Mouse (Mus musculus) neural tube, embryonic 12.5 days (tissue): ENCODE measurements around the gene Osbpl5. TPM values are rescaled to one million over a fixed set of nuclear protein-coding genes. Genes with fewer than 3 reads are reported as not detected.
"Not testable (repeated sequence)": the region's sequence is repeated elsewhere in the genome, so short reads cannot be mapped to it uniquely, and the experiment has no call there.

ENCODE experiments used
- ATAC-seq: fragments of 200-750 bp; cut with Nextera tagmentation; 2 replicates; pipeline ENCODE4 v1.8.0; 2017; ENCODE audit warnings: low read depth, mild to moderate bottlenecking, moderate TSS enrichment, moderate library complexity; ENCODE audit not compliant: low FRiP score
- H3K27ac ChIP-seq: fragments of 300-500 bp; sonication (generic); 2 replicates; pipeline ENCODE4 v1.5.1; 2016
- H3K27me3 ChIP-seq: fragments of 300-500 bp; sonication (generic); replicated peaks from 2 replicates; pipeline ENCODE4 v1.6.1; 2016; ENCODE audit warnings: mild to moderate bottlenecking
- H3K36me3 ChIP-seq: fragments of 300-500 bp; sonication (generic); 2 replicates; pipeline ENCODE4 v1.6.1; 2016; ENCODE audit warnings: mild to moderate bottlenecking
- H3K4me1 ChIP-seq: fragments of 300-500 bp; sonication (generic); 2 replicates; pipeline ENCODE4 v1.6.1; 2016
- H3K4me2 ChIP-seq: fragments of 300-500 bp; sonication (generic); replicated peaks from 2 replicates; pipeline ENCODE4 v1.6.1; 2016; ENCODE audit warnings: mild to moderate bottlenecking
- H3K4me3 ChIP-seq: fragments of 300-500 bp; sonication (generic); 2 replicates; pipeline ENCODE4 v1.5.1; 2016
- H3K9ac ChIP-seq: fragments of 300-500 bp; sonication (generic); 2 replicates; pipeline ENCODE4 v1.6.1; 2016; ENCODE audit warnings: mild to moderate bottlenecking
- H3K9me3 ChIP-seq: fragments of 300-500 bp; sonication (generic); 2 replicates; pipeline ENCODE4 v1.6.1; 2016; ENCODE audit warnings: mild to moderate bottlenecking
- WGBS: fragments of 180-500 bp; shearing (Covaris S2); methylation state at CpG from one replicate; pipeline ENCODE4 v1.1.7; 2016; 5-methylcytosine and 5-hydroxymethylcytosine counted together
- polyA plus RNA-seq: library from polyadenylated mRNA; unstranded; fragments of >200 nt; fragmentation: Nextera tagmentation; extraction: Ambion mirVana; gene quantifications from 2 replicates; pipeline ENCODE4 v1.2.1, GENCODE M21; 2016

Osbpl5 gene
- polyA plus RNA-seq, 1 experiment from 2014 or later, result 24.5 TPM

DNA sequence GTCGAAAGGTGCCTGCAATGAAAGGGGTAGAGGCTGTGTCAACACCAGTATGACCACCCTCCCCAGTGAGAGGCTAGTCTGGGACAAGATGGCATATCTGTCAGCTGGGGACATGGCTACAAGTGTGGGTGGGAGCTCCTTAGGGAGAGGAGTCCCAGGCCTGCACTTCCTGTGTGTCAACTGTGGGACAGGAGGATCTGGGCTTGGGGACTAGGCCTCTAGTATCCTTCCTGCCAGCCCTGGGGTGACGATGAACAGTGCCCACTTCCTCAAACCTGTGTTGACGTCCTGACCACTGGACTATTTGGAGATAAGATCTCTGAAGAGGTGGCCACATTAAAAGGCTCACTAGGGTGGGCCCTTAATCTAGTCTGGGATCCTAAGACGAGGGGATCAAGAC lies 66.8 kb downstream of the Osbpl5 start:
- no peak for ATAC-seq
- Histone ChIP-seq H3K4me3 (no peak overlapping the region), H3K4me2 (no peak overlapping the region), H3K27ac (no peak overlapping the region), H3K27me3 (no peaks in the 10 kb centered on the region), H3K36me3 (peaks cover 65% of the 10 kb centered on the region), H3K9ac (no peak overlapping the region), H3K9me3 (no peaks in the 10 kb centered on the region), H3K4me1 (peaks cover 4% of the 10 kb centered on the region; the same call in 1 of the 2 replicates)
- WGBS, result 87% methylated on average over 4 of the region's 4 CpGs

DNA sequence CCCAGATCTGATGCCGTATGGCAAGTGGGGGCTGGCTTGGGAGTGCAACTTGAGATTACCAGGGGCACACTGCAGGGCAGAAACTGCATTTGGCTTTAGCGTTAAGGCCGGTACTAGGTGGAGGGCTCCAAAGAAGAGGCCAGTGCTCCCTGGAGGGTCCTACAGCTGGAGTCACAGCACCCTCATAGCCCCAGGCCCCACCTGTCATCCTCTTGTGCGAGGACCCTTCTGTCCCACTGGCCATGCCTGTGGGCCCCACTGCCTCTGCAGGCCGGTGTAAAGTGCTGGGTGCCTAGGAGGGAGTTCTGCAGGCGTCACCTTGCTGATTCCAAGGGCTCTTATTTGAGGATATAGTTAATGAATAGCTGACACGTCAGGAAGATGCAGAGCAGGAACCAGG lies 67.3 kb downstream of the Osbpl5 start:
- Histone ChIP-seq H3K4me3 (no peak overlapping the region), H3K9ac (no peak overlapping the region), H3K27ac (no peak overlapping the region), H3K4me1 (peaks cover 4% of the 10 kb centered on the region; the same call in 1 of the 2 replicates), H3K9me3 (no peaks in the 10 kb centered on the region), H3K4me2 (no peak overlapping the region), H3K36me3 (peaks cover 61% of the 10 kb centered on the region), H3K27me3 (no peaks in the 10 kb centered on the region)
- WGBS, result 78% methylated on average over 7 of the region's 7 CpGs
- no peak for ATAC-seq

DNA sequence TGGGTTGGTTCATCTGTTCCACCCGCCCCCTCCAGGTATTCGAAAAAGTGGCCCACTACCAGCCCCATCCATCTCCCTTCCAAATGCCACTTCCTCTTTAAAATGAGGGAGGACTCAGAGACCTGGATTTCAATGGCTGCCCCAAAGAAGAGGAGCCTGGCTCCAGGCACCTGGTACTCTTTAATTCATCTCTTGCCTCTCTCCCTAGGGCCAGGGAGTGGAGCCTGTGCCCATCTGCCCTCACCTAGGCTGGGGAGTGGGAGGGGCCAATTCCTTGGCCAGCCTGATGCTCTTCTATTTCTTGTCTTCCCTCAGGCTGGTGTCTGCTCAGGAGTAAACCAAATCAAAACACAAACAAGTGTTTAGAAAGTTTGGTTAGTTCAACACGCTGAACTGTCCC lies 70.1 kb downstream of the Osbpl5 start:
- peaks cover 33% of the 10 kb centered on the region for H3K36me3 ChIP-seq
- H3K4me3 ChIP-seq, H3K4me2 ChIP-seq, H3K9ac ChIP-seq, ATAC-seq, H3K9me3 ChIP-seq, H3K27ac ChIP-seq, H3K27me3 ChIP-seq, H3K4me1 ChIP-seq: not testable (repeated sequence)
- 84% methylated on average over 3 of the region's 3 CpGs for WGBS

DNA sequence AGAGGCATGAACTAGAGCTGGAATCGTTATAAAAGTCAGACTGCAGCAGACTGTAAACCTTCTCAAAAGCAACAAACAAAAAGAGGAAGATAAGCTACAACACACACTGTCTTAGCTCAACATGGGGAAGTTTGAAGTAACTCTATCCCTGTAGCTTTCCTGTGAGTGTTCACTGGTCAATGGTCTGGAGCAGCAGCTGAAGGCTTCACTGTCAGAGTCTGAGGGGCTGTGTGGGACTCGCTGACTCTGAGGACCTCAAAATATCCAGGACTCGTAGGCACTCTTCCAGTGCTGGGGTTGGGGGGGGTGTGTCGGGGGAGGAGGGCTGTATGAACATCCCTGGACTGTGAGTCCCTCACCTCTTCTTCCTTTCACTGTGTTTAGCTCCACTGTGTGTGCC lies 70.6 kb downstream of the Osbpl5 start:
- 62% methylated on average over 4 of the region's 4 CpGs for WGBS
- not testable (repeated sequence) for H3K9ac ChIP-seq, H3K27ac ChIP-seq, H3K4me2 ChIP-seq, H3K4me3 ChIP-seq, H3K9me3 ChIP-seq, H3K4me1 ChIP-seq, H3K27me3 ChIP-seq
- peak; percentile 37; the same call in 1 of the 2 replicates for ATAC-seq
- peaks cover 28% of the 10 kb centered on the region for H3K36me3 ChIP-seq

DNA sequence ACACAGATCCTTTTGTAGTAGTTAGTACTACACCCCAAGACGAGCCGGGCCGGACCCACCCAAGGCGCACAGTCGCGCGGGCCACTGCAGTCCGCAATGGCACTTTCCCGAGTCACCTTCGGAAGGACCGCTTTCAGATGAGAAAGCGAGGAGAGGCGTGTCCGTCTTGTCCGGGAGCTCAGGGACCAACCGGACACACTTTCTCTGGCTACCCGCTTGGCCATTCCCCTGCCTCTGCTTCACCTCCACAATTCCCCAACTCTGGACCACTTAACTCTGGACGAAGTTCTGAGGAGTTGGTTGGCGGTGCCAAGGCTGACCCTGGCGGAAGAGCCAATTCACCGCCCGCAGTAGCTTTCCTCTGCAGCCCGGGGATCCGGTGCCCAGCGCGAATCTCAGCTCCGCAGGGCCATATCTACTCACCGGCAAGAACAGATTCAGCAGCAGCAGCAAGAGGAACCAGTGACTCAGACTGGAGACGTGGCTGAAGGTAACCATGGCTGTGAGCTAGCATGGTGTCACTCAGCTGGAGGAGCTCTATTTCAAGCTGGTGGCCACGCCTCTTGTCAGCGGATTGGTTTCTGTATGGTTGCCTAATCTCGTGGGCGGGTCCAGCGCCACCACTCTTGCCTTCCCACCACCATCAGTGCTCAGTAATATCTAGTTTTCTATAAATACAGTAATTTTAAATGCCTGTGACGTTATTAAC lies 71.3 kb downstream of the Osbpl5 start, which contains the start of gene Tnfrsf23:
TSS of gene Tnfrsf23 (minus strand) at position 514 of the 709 bp plus-strand sequence.
- Histone ChIP-seq H3K4me2 (peak within 1 kb of the TSS; percentile 73), H3K27me3 (no peaks in the 10 kb centered on the region), H3K9ac (no peak within 1 kb of the TSS), H3K36me3 (peaks cover 22% of the 10 kb centered on the region; the same call in 1 of the 2 replicates), H3K4me1 (peaks cover 4% of the 10 kb centered on the region; the same call in 1 of the 2 replicates), H3K4me3 (peak within 1 kb of the TSS; percentile 27), H3K9me3 (no peaks in the 10 kb centered on the region), H3K27ac (no peak within 1 kb of the TSS)
- peak; percentile 41; the same call in 1 of the 2 replicates for ATAC-seq
- WGBS, result 4% methylated on average over 35 of the region's 35 CpGs

DNA sequence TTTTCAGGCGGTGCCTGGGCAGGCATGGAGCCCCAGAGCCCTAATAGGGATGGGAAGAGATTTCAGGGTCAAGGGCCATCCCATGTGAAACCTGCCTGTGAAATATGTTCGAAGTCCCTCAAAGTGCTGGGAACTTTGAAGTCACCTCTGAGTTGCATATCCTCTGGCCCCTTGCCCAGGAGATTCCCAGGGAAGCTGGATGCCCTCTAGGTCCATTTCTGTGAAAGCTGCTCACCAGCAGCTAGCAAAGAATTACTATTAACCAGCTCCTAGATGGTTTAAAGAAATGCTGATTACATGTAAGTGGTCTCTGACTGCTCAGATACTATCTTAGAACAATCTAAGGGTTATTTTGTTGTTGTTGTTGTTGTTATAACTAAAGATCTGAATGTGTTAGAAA lies 72.2 kb downstream of the Osbpl5 start:
- 86% methylated on average over 2 of the region's 2 CpGs for WGBS
- not testable (repeated sequence) for H3K27me3 ChIP-seq, H3K4me1 ChIP-seq, H3K4me2 ChIP-seq, H3K9me3 ChIP-seq, H3K9ac ChIP-seq, H3K27ac ChIP-seq, ATAC-seq, H3K4me3 ChIP-seq
- peaks cover 12% of the 10 kb centered on the region; the same call in 1 of the 2 replicates for H3K36me3 ChIP-seq

DNA sequence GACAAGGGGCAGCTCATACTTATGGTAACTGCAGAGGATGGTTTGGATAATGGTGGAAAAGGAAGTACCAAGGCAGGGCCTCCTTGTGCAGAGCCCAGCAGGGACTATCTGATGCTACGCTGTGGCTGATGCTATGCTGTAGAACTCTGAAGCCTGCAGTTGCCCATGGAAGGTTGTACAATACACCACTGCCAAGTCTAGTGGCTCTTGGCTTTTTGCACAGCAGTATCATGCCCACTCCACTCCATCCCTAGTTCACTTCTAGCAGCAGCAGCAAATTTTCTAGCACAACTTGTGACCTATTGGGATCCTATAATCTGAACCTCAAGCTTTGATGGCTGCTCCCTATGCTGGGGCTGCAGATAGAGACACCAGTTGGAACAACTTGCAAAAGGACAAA lies 75.2 kb downstream of the Osbpl5 start:
- Histone ChIP-seq H3K36me3 (no peaks in the 10 kb centered on the region), H3K27ac (no peak overlapping the region), H3K9me3 (no peaks in the 10 kb centered on the region), H3K27me3 (no peaks in the 10 kb centered on the region), H3K4me2 (no peak overlapping the region), H3K4me3 (no peak overlapping the region), H3K9ac (no peak overlapping the region), H3K4me1 (peaks cover 4% of the 10 kb centered on the region; the same call in 1 of the 2 replicates)
- ATAC-seq, result no peak
- 91% methylated on average over 1 of the region's 1 CpGs for WGBS

DNA sequence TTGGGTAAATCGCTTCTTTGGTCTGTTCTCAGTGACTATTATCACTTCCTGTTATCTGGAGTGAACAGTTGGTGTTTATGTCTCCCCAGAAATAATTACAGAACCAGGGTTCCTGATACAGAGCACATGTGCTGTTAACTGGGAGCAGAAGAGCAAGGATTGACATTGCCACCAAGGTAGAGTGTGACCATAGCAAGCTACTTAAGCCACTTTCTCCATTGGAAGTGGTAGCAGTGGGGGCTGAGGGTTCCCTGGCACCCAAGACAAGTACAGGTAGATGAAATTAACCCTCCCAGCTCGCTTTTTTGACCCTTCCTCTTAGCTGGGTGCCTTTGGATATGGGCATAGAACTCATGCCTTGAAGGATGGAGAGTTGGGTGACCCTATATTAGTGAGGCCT lies 75.9 kb downstream of the Osbpl5 start:
- H3K4me3 ChIP-seq, H3K4me2 ChIP-seq, H3K36me3 ChIP-seq, H3K27me3 ChIP-seq, H3K9ac ChIP-seq, ATAC-seq, H3K4me1 ChIP-seq, H3K9me3 ChIP-seq, H3K27ac ChIP-seq: not testable (repeated sequence)
- 52% methylated on average over 2 of the region's 2 CpGs for WGBS

DNA sequence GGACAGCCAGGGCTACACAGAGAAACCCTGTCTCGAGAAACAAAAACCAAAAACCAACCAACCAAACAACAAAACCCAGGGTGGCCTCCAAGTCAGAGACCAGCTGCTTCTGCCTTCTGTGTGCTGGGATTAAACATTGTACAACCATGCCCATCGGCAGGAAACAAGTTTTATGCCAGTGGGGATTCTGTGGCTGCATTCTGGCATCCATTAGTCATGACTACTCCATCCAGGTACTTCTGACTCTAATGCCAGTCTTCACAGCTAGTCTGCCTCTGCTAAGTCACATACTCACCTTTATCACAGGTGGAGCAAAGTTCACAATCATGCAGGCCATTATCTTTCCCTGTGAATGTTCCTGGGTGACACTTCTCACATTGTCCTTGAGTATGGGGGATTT lies 77.1 kb downstream of the Osbpl5 start:
- not testable (repeated sequence) for H3K4me2 ChIP-seq, H3K9me3 ChIP-seq, H3K27me3 ChIP-seq, H3K27ac ChIP-seq, ATAC-seq, H3K4me1 ChIP-seq, H3K36me3 ChIP-seq, H3K4me3 ChIP-seq, H3K9ac ChIP-seq
- WGBS, result 80% methylated on average over 2 of the region's 2 CpGs

DNA sequence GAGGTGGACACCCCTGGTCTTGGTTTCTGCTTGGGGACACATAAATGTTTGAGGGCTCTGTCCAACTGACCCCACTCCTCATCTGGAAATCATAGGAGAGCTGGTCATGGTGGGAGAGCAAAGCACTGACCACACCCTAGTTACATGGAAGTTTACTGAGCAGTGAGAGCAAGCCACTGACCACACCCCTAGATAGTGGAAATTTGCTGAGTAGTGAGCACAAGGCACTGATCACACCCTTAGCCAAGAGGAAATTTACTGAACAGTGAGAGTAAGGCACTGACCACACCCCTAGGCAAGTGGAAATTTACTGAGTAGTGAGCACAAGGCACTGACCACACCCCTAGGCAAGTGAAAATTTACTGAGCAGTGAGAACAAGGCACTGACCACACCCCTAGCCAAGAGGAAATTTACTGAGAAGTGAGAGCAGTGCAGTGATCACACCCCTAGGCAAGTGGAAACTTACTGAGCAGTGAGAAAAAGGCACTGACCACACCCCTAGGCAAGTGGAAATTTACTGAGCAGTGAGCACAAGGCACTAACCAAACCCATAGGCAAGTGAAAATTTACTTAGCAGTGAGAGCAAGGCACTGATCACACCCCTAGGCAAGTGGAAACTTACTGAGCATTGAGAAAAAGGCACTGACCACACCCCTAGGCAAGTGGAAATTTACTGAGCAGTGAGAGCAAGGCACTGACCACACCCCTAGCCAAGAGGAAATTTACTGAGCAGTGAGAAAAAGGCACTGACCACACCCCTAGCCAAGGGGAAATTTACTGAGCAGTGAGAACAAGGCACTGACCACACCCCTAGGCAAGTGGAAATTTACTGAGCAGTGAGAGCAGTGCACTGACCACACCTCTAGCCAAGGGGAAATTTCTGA lies 90.1 kb downstream of the Osbpl5 start:
- Histone ChIP-seq H3K4me3 (no peak overlapping the region), H3K4me1 (no peaks in the 10 kb centered on the region), H3K36me3 (no peaks in the 10 kb centered on the region), H3K9me3 (no peaks in the 10 kb centered on the region), H3K27me3 (no peaks in the 10 kb centered on the region), H3K27ac (no peak overlapping the region), H3K4me2 (no peak overlapping the region), H3K9ac (no peak overlapping the region)
- no peak for ATAC-seq

DNA sequence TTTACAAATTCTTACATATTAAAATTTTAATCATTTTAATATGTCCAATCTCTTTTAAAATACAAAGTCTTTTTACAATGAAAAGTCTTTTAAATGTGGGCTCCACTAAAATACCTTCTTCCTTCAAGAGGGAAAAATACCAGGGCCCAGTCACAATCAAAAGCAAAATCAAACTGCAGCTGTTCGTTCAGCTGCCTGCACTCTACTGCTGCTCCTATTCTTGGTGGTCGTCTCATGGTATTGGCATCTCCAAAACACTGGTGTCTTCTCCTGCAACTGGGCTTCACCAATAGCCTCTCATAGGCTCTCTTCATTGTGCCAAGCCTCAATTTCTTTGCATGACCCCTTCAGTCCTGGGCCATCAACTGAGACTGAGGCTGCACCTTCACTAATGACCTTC lies 93.3 kb downstream of the Osbpl5 start:
- H3K4me2 ChIP-seq, result no peak overlapping the region
- no peak overlapping the region for H3K27ac ChIP-seq
- ATAC-seq, result no peak
- no peaks in the 10 kb centered on the region for H3K36me3 ChIP-seq
- WGBS, result 90% methylated on average over 2 of the region's 2 CpGs
- H3K27me3 ChIP-seq, result no peaks in the 10 kb centered on the region
- no peaks in the 10 kb centered on the region for H3K9me3 ChIP-seq
- H3K4me1 ChIP-seq, result no peaks in the 10 kb centered on the region
- H3K4me3 ChIP-seq, result no peak overlapping the region
- H3K9ac ChIP-seq, result no peak overlapping the region

DNA sequence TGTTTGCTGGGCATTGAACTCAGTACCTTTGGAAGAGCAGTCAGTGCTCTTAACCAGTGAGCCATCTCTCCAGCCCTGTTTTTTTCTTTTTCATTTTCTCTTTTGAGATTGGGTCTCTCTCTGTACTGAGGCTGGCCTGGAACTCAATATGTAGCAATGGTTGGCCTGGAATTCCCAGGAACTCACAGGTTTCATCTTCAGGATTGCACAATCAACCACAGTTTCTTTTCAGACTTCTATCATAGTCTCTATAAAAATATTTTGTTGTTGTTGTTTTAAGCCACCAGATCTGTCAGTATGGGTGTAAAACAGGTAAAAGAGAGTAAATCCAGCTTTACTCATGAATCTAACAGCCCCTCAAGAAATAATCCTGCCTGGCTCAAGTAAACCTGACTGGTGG lies 96.0 kb downstream of the Osbpl5 start:
- ATAC-seq, result no peak
- H3K4me2 ChIP-seq, result no peak overlapping the region
- H3K27ac ChIP-seq, result no peak overlapping the region
- H3K9me3 ChIP-seq, result no peaks in the 10 kb centered on the region
- H3K4me3 ChIP-seq, result no peak overlapping the region
- H3K9ac ChIP-seq, result no peak overlapping the region
- no peaks in the 10 kb centered on the region for H3K4me1 ChIP-seq
- no peaks in the 10 kb centered on the region for H3K36me3 ChIP-seq
- H3K27me3 ChIP-seq, result no peaks in the 10 kb centered on the region
